22 mouse cellular contexts compared by ENCODE assay signal in genomic region chr17:29686771-29687170, GRCm38 (mm10). TPM values are rescaled to one million over a fixed set of nuclear protein-coding genes. Genes with fewer than 3 reads are reported as not detected.
A peak's percentile ranks its signal among the peaks of the same experiment; 100 is the strongest.
DNase-seq lines count a peak whose midpoint lies in the region; ATAC-seq and TF ChIP-seq lines count a peak whose summit lies in the region.
"Had no signal": no experiment of that assay in that cellular context is flagged by ENCODE, and none has a peak within 500 bp of the region (broad histone marks: within the 10 kb centered on the region; RNA-seq: fewer than 3 reads in every experiment).

No protein-coding gene starts in this region.

- no peak overlapping the region for H3K9ac ChIP-seq in heart, embryonic 12.5 days
- peak overlapping the region; percentile 38; the same call in 1 of the 2 replicates for H3K9ac ChIP-seq in liver, embryonic 11.5 days (ENCODE audit: low read depth, low read length)
- no peak overlapping the region for H3K9ac ChIP-seq in liver, postnatal 0 days (replicated peaks)
- no peak overlapping the region for H3K9ac ChIP-seq in kidney, embryonic 14.5 days (ENCODE audit: low read depth, low read length)
- H3K9ac ChIP-seq: forebrain, embryonic 12.5 days; midbrain, embryonic 12.5 days had no signal

- H3K27me3 ChIP-seq in heart, embryonic 12.5 days (replicated peaks), result no peaks in the 10 kb centered on the region
- H3K27me3 ChIP-seq in liver, embryonic 11.5 days (replicated peaks; ENCODE audit: control insufficient read depth, insufficient read depth, low read length), result no peaks in the 10 kb centered on the region
- no peaks in the 10 kb centered on the region for H3K27me3 ChIP-seq in liver, postnatal 0 days (ENCODE audit: insufficient read depth, low read length)
- H3K27me3 ChIP-seq in kidney, embryonic 14.5 days (ENCODE audit: control insufficient read depth, insufficient read depth, low read length), result no peaks in the 10 kb centered on the region
- H3K27me3 ChIP-seq: forebrain, embryonic 12.5 days; hindbrain, embryonic 13.5 days; midbrain, embryonic 12.5 days had no signal

- no peak for DNase-seq in heart, adult 11 months
- peak; percentile 24 for DNase-seq in c-Kit-negative CD71-positive TER-119-positive erythroid progenitor cells, embryonic 14.5 days (ENCODE audit: low read depth, low spot score)
- no peak for DNase-seq in liver, embryonic 11.5 days (ENCODE audit: low spot score)
- DNase-seq in liver, postnatal 0 days, result no peak
- DNase-seq in embryo, embryonic 11 days, result no peak
- no peak for DNase-seq in embryo, embryonic 9.5 days (ENCODE audit: extremely low spot score)
- DNase-seq: adrenal gland, adult 2 months; cerebellum, adult 9-10 months; gastrocnemius, postnatal 36 days; kidney, adult 2 months; kidney, postnatal 14 days; lung, adult 18-20 months; lung, postnatal 10 days; right cerebral cortex, postnatal 14 days; thymus, postnatal 14 days had no signal

- 80% methylated on average over 5 of the region's 5 CpGs for WGBS in heart, embryonic 12.5 days
- 66% methylated on average over 5 of the region's 5 CpGs for WGBS in liver, embryonic 11.5 days
- 63% methylated on average over 5 of the region's 5 CpGs for WGBS in liver, postnatal 0 days (ENCODE audit: insufficient replicate concordance)
- 95% methylated on average over 5 of the region's 5 CpGs for WGBS in kidney, embryonic 14.5 days

- peak; percentile 91 for TF ChIP-seq EP300 in liver, postnatal 0 days (IDR thresholded peaks at IDR 0.05; ENCODE audit: low read depth)

- no peak overlapping the region for H3K4me3 ChIP-seq in heart, embryonic 12.5 days
- no peak overlapping the region for H3K4me3 ChIP-seq in liver, embryonic 11.5 days (ENCODE audit: low read depth, low read length)
- H3K4me3 ChIP-seq in liver, postnatal 0 days (ENCODE audit: low read depth, low read length), result no peak overlapping the region
- no peak overlapping the region for H3K4me3 ChIP-seq in kidney, embryonic 14.5 days (ENCODE audit: low read length)
- H3K4me3 ChIP-seq: forebrain, embryonic 12.5 days; hindbrain, embryonic 13.5 days; midbrain, embryonic 12.5 days had no signal

- no peak for TF ChIP-seq CTCF in liver, postnatal 0 days (IDR thresholded peaks at IDR 0.05; ENCODE audit: low read depth)

- peaks cover 49% of the 10 kb centered on the region for H3K4me1 ChIP-seq in heart, embryonic 12.5 days (replicated peaks)
- peaks cover 45% of the 10 kb centered on the region for H3K4me1 ChIP-seq in liver, embryonic 11.5 days (replicated peaks; ENCODE audit: control insufficient read depth, insufficient read depth, low read length)
- peaks cover 6% of the 10 kb centered on the region; the same call in 1 of the 2 replicates for H3K4me1 ChIP-seq in liver, postnatal 0 days (ENCODE audit: insufficient read depth)
- H3K4me1 ChIP-seq in kidney, embryonic 14.5 days (ENCODE audit: control insufficient read depth, insufficient read depth, low read length), result no peaks in the 10 kb centered on the region
- H3K4me1 ChIP-seq: forebrain, embryonic 12.5 days; midbrain, embryonic 12.5 days had no signal

- 0 out of 2 replicates have a peak, but pooled peaks cover 4% of the 10 kb centered on the region for H3K9me3 ChIP-seq in heart, embryonic 12.5 days (replicated peaks)
- no peaks in the 10 kb centered on the region for H3K9me3 ChIP-seq in liver, embryonic 11.5 days (ENCODE audit: control insufficient read depth, low read length)
- H3K9me3 ChIP-seq in liver, postnatal 0 days (ENCODE audit: low read length), result no peaks in the 10 kb centered on the region
- H3K9me3 ChIP-seq in kidney, embryonic 14.5 days (ENCODE audit: control insufficient read depth, low read length), result no peaks in the 10 kb centered on the region
- H3K9me3 ChIP-seq: forebrain, embryonic 12.5 days; hindbrain, embryonic 13.5 days; midbrain, embryonic 12.5 days had no signal

- H3K27ac ChIP-seq in heart, embryonic 12.5 days (ENCODE audit: poor library complexity, severe bottlenecking), result peak overlapping the region; percentile 88; the same call in 1 of the 2 replicates
- H3K27ac ChIP-seq in liver, embryonic 11.5 days (ENCODE audit: low read depth, low read length), result peak overlapping the region; percentile 93
- peak overlapping the region; percentile 46 for H3K27ac ChIP-seq in liver, postnatal 0 days (ENCODE audit: low read depth)
- H3K27ac ChIP-seq in kidney, embryonic 14.5 days (ENCODE audit: low read depth, low read length), result no peak overlapping the region
- H3K27ac ChIP-seq: forebrain, embryonic 12.5 days; midbrain, embryonic 12.5 days had no signal

- H3K36me3 ChIP-seq in heart, embryonic 12.5 days, result peaks cover 93% of the 10 kb centered on the region
- peaks cover 48% of the 10 kb centered on the region for H3K36me3 ChIP-seq in liver, embryonic 11.5 days (ENCODE audit: control insufficient read depth, insufficient read depth, low read length)
- peaks cover 91% of the 10 kb centered on the region for H3K36me3 ChIP-seq in liver, postnatal 0 days (replicated peaks; ENCODE audit: insufficient read depth, low read length)
- peaks cover 83% of the 10 kb centered on the region for H3K36me3 ChIP-seq in kidney, embryonic 14.5 days (ENCODE audit: control insufficient read depth, insufficient read depth, low read length)

- peak; percentile 77 for ATAC-seq in heart, embryonic 12.5 days (ENCODE audit: insufficient number of reproducible peaks, low FRiP score)
- peak; percentile 87 for ATAC-seq in liver, embryonic 11.5 days (replicated peaks; ENCODE audit: low FRiP score)
- ATAC-seq in liver, postnatal 0 days, result peak; percentile 64
- no peak; the same call in 1 of the 2 replicates for ATAC-seq in kidney, embryonic 14.5 days (ENCODE audit: low FRiP score, low TSS enrichment)
- ATAC-seq: CD4-positive, CD25-positive, alpha-beta regulatory T cell, adult 4 months; inflammation-experienced regulatory T-cells, adult 6 months had no signal

- H3K4me2 ChIP-seq in heart, embryonic 12.5 days, result no peak overlapping the region
- peak overlapping the region; percentile 35 for H3K4me2 ChIP-seq in liver, embryonic 11.5 days
- no peak overlapping the region for H3K4me2 ChIP-seq in liver, postnatal 0 days (ENCODE audit: low read depth, low read length)
- H3K4me2 ChIP-seq in kidney, embryonic 14.5 days (replicated peaks; ENCODE audit: low read depth, low read length), result no peak overlapping the region
- H3K4me2 ChIP-seq: forebrain, embryonic 12.5 days; hindbrain, embryonic 13.5 days; midbrain, embryonic 12.5 days had no signal

RNA-seq across cellular contexts. Expression of gene Cmtr1, which starts 26.4 kb away (rescaled TPM):
- polyA plus RNA-seq in heart, embryonic 12.5 days (2016; fragmentation: Nextera tagmentation; extraction: Ambion mirVana), result 123 and 124 TPM in 2 replicates
- polyA plus RNA-seq in liver, embryonic 11.5 days (2014; fragmentation: Nextera tagmentation; extraction: Ambion mirVana), result 126 and 130 TPM in 2 replicates
- polyA plus RNA-seq in liver, postnatal 0 days (2015; fragmentation: Nextera tagmentation; extraction: Ambion mirVana), result 52.8 and 57.2 TPM in 2 replicates
- polyA plus RNA-seq in kidney, embryonic 14.5 days (2014; fragmentation: Nextera tagmentation; extraction: Ambion mirVana), result 102 and 111 TPM in 2 replicates

RNA-seq across cellular contexts. Expression of gene Ccdc167, which starts 30.1 kb away (rescaled TPM):
- polyA plus RNA-seq in heart, embryonic 12.5 days (2016; fragmentation: Nextera tagmentation; extraction: Ambion mirVana), result 15.8 and 16.0 TPM in 2 replicates
- polyA plus RNA-seq in liver, embryonic 11.5 days (2014; fragmentation: Nextera tagmentation; extraction: Ambion mirVana), result 15.2 and 15.4 TPM in 2 replicates
- polyA plus RNA-seq in liver, postnatal 0 days (2015; fragmentation: Nextera tagmentation; extraction: Ambion mirVana), result 4.2 and 4.6 TPM in 2 replicates
- 14.8 and 17.5 TPM in 2 replicates for polyA plus RNA-seq in kidney, embryonic 14.5 days (2014; fragmentation: Nextera tagmentation; extraction: Ambion mirVana)
